Mouse (Mus musculus) thymus, adult 2 months (tissue): ENCODE measurements around the gene Kat6b.

Experiments
- CTCF ChIP-seq: fragments of 200-500 bp; IDR thresholded peaks from 2 replicates; pipeline ENCODE4 v1.5.1; 2012; ENCODE audit warnings: mild to moderate bottlenecking, control low read depth, low read length, moderate library complexity, borderline replicate concordance; ENCODE audit not compliant: control insufficient read depth, poor library complexity, insufficient read depth; ENCODE audit errors: extremely low read depth
- POLR2A ChIP-seq: fragments of 200-500 bp; IDR thresholded peaks from 2 replicates; pipeline ENCODE4 v1.6.1; 2012; ENCODE audit warnings: mild to moderate bottlenecking, low read length, control low read depth, moderate library complexity; ENCODE audit not compliant: control insufficient read depth, poor library complexity, insufficient read depth; ENCODE audit errors: extremely low read depth

GRCm38 (mm10) chr14:21592985-21593750 lies 111.9 kb downstream of the Kat6b start:
- TF ChIP-seq CTCF: no peak
- TF ChIP-seq POLR2A: no peak
